Mouse (Mus musculus) C2C12 (cell line): ENCODE data around the gene Ubox5. TPM values are rescaled to one million over a fixed set of nuclear protein-coding genes. Genes with fewer than 3 reads are reported as not detected.
A peak's percentile ranks its signal among the peaks of the same experiment; 100 is the strongest.

ENCODE experiments used
- H3K27me3 ChIP-seq: one replicate; pipeline ENCODE4 v1.6.1; 2011; ENCODE audit not compliant: control insufficient read depth, insufficient read depth, insufficient read length
- H3K36me3 ChIP-seq: one replicate; pipeline ENCODE4 v1.6.1; 2011; ENCODE audit not compliant: control insufficient read depth, insufficient read depth
- H3K4me3 ChIP-seq: one replicate; pipeline ENCODE4 v1.5.1; 2011; ENCODE audit warnings: mild to moderate bottlenecking, control low read depth; ENCODE audit not compliant: poor library complexity, insufficient read depth, severe bottlenecking
- H3K79me2 ChIP-seq: one replicate; pipeline ENCODE4 v1.6.1; 2011; ENCODE audit not compliant: control insufficient read depth, insufficient read depth
- H3K79me3 ChIP-seq: one replicate; pipeline ENCODE4 v1.6.1; 2011; ENCODE audit warnings: low read depth, control low read depth
- H3ac ChIP-seq: one replicate; pipeline ENCODE3; 2011; ENCODE audit warnings: low read depth; ENCODE audit not compliant: control insufficient read depth, insufficient read length
- CEBPB ChIP-seq: IDR thresholded peaks from one replicate; pipeline ENCODE4 v1.6.1; 2011; ENCODE audit warnings: low read depth, mild to moderate bottlenecking, control low read depth, moderate library complexity
- CTCF ChIP-seq: IDR thresholded peaks from one replicate; pipeline ENCODE4 v1.5.1; 2011; ENCODE audit not compliant: control insufficient read depth, insufficient read depth, insufficient read length
- FOSL1 ChIP-seq: IDR thresholded peaks from one replicate; pipeline ENCODE4 v1.8.0; 2011; ENCODE audit warnings: mild to moderate bottlenecking, low read length; ENCODE audit not compliant: poor library complexity, insufficient read depth, severe bottlenecking
- MAX ChIP-seq: IDR thresholded peaks from one replicate; pipeline ENCODE4 v1.6.1; 2011; ENCODE audit warnings: mild to moderate bottlenecking, control low read depth
- MYOD1 ChIP-seq: IDR thresholded peaks from one replicate; pipeline ENCODE4 v1.6.1; 2011; ENCODE audit warnings: low read depth; ENCODE audit not compliant: control insufficient read depth, insufficient read length
- MYOG ChIP-seq: IDR thresholded peaks from one replicate; pipeline ENCODE4 v1.6.1; 2011; ENCODE audit not compliant: control insufficient read depth, insufficient read length; ENCODE audit errors: extremely low read depth
- USF1 ChIP-seq: IDR thresholded peaks from one replicate; pipeline ENCODE4 v1.6.1; 2011; ENCODE audit warnings: low read depth, mild to moderate bottlenecking, control low read depth, moderate library complexity
- polyA plus RNA-seq: library from polyadenylated mRNA; unstranded; fragments of >200 nt; fragmentation: generic; extraction: Trizol; gene quantifications from one replicate; pipeline ENCODE4 v1.2.1, GENCODE M21; 2012; ENCODE audit warnings: missing spikeins

The Ubox5 gene
- polyA plus RNA-seq, 1 experiment: 5.2 TPM

DNA sequence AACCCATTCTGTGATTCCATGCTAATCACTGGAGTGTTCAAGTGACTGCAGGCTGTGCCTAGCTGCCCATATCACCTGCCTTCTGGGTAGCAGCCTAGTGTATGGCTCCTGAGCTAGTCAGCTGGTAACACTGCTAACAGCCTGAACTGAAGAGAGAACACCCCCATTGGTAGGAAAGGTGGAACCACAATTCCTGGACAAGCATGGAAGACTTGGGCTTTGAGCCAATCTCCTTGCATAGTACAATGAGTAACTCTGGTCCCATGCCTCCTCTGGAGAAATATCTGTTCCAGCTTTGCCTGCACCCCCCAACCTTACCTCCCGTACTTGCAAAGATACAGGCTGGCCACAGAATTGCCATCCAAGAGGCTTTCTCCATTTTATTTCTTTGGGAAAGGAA, 2.6 kb upstream of the Ubox5 start:
- Histone ChIP-seq H3K36me3 (peaks cover 6% of the 10 kb centered on the region), H3K4me3 (no peak overlapping the region), H3K79me3 (peaks cover 22% of the 10 kb centered on the region), H3ac (no peak overlapping the region), H3K27me3 (no peaks in the 10 kb centered on the region), H3K79me2 (peaks cover 28% of the 10 kb centered on the region)
- no peak for TF ChIP-seq MYOG
- TF ChIP-seq CTCF: no peak
- no peak for TF ChIP-seq CEBPB
- no peak for TF ChIP-seq MYOD1
- TF ChIP-seq MAX: no peak

GRCm38 (mm10) chr2:130629080-130629838, 579 bp downstream of the Ubox5 start:
- Histone ChIP-seq H3K79me2 (peaks cover 60% of the 10 kb centered on the region), H3K36me3 (peaks cover 30% of the 10 kb centered on the region), H3K79me3 (peaks cover 48% of the 10 kb centered on the region), H3K4me3 (peak overlapping the region; percentile 99), H3ac (peak overlapping the region; percentile 98), H3K27me3 (no peaks in the 10 kb centered on the region)
- peak; percentile 5 for TF ChIP-seq MAX
- no peak for TF ChIP-seq FOSL1
- peak; percentile 26 for TF ChIP-seq CEBPB

GRCm38 (mm10) chr2:130628424-130628823, 1.4 kb downstream of the Ubox5 start:
- H3K4me3 ChIP-seq: peak overlapping the region; percentile 99
- H3K27me3 ChIP-seq: no peaks in the 10 kb centered on the region
- peaks cover 56% of the 10 kb centered on the region for H3K79me3 ChIP-seq
- no peak overlapping the region for H3ac ChIP-seq
- H3K79me2 ChIP-seq: peaks cover 68% of the 10 kb centered on the region
- TF ChIP-seq MAX (no peak), MYOG (no peak), CEBPB (no peak), FOSL1 (no peak), USF1 (no peak), CTCF (no peak), MYOD1 (no peak)
- peaks cover 33% of the 10 kb centered on the region for H3K36me3 ChIP-seq

- Histone ChIP-seq H3K4me3 (no peak overlapping the region), H3K36me3 (peaks cover 58% of the 10 kb centered on the region), H3K79me2 (peaks cover 50% of the 10 kb centered on the region), H3K79me3 (peaks cover 25% of the 10 kb centered on the region), H3K27me3 (no peaks in the 10 kb centered on the region), H3ac (no peak overlapping the region)
- TF ChIP-seq MYOG (no peak), MYOD1 (no peak), CTCF (no peak), USF1 (no peak), CEBPB (no peak), MAX (no peak), FOSL1 (no peak)
Measured at GRCm38 (mm10) chr2:130618972-130619371, 10.9 kb downstream of the Ubox5 start.

- H3K79me3 ChIP-seq: peaks cover 2% of the 10 kb centered on the region
- no peak overlapping the region for H3ac ChIP-seq
- no peak overlapping the region for H3K4me3 ChIP-seq
- TF ChIP-seq MAX: no peak
- no peak for TF ChIP-seq CEBPB
- no peak for TF ChIP-seq FOSL1
- TF ChIP-seq USF1: no peak
- TF ChIP-seq CTCF: no peak
- no peak for TF ChIP-seq MYOD1
- no peak for TF ChIP-seq MYOG
- H3K36me3 ChIP-seq: peaks cover 36% of the 10 kb centered on the region
- H3K79me2 ChIP-seq: no peaks in the 10 kb centered on the region
- H3K27me3 ChIP-seq: no peaks in the 10 kb centered on the region
Measured at GRCm38 (mm10) chr2:130613091-130613490, 16.7 kb downstream of the Ubox5 start.

DNA sequence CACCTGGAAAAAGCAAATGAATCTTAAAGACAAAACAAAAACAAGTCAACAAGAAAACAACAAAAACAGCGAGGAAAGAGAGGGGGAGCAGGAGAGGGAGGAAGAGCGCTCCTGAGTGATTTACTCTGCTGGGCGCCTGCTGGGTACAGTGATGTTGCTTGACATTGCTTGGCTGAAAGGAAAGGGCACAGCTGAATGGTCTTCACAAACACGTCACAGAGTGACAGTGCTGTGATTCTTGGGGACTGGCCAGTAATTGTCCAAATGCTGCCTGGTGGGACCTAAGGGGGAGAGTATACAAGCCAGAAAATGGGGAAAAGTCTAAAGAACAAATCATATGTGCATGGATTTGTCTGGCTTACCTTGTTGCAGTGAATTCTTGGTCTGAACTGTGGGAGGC, 27.6 kb downstream of the Ubox5 start:
- Histone ChIP-seq H3K27me3 (no peaks in the 10 kb centered on the region), H3K79me3 (no peaks in the 10 kb centered on the region), H3K79me2 (no peaks in the 10 kb centered on the region), H3ac (no peak overlapping the region), H3K36me3 (peaks cover 45% of the 10 kb centered on the region), H3K4me3 (no peak overlapping the region)
- TF ChIP-seq MYOG: no peak
- no peak for TF ChIP-seq MAX
- no peak for TF ChIP-seq FOSL1
- TF ChIP-seq MYOD1: no peak
- no peak for TF ChIP-seq CTCF
- no peak for TF ChIP-seq USF1
- TF ChIP-seq CEBPB: no peak
